15 mouse cellular contexts compared by ENCODE assay signal in the genomic region with DNA sequence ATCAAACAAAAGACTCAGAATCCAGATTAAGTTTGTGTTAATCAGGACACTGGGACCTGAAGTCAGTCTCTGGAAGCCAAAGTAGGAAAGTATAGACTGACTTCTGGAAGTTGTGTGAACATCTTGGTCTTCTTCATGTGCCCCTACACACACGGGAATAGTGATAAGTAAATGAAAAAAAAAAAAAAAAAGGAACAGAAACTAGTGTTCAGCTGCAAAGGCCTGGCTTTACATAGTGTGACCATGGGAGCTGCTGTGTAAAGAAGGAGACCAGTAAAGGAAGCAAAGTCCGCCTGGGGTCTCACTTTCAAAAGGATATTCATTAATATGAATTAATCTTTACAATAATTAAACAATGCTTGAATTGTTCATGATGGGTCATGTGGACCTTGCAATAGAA.
"Had no signal": no experiment of that assay in that cellular context is flagged by ENCODE, and none has a peak within 500 bp of the region (broad histone marks: within the 10 kb centered on the region; RNA-seq: fewer than 3 reads in every experiment).

No protein-coding gene starts in this region.

- H3K27ac ChIP-seq: liver, embryonic 14.5 days; midbrain, embryonic 12.5 days; midbrain, embryonic 15.5 days; neural tube, embryonic 13.5 days; neural tube, embryonic 15.5 days had no signal

- H3K9me3 ChIP-seq: megakaryocyte, embryonic 14.5 days; midbrain, embryonic 12.5 days; midbrain, embryonic 15.5 days; neural tube, embryonic 13.5 days; neural tube, embryonic 15.5 days had no signal

- DNase-seq: lung, adult 18-20 months; lung, embryonic 14.5 days; lung, postnatal 10 days; lung, postnatal 4 days; right cerebral cortex, postnatal 14 days; thymus, adult 18-20 months; thymus, postnatal 14 days; thymus, postnatal 36 days had no signal

- H3K4me1 ChIP-seq: megakaryocyte, embryonic 14.5 days; midbrain, embryonic 15.5 days; neural tube, embryonic 15.5 days had no signal

- H3K27me3 ChIP-seq: megakaryocyte, embryonic 14.5 days; midbrain, embryonic 12.5 days; midbrain, embryonic 15.5 days; neural tube, embryonic 13.5 days; neural tube, embryonic 15.5 days had no signal

- H3K9ac ChIP-seq: liver, embryonic 14.5 days; lung, embryonic 14.5 days; midbrain, embryonic 12.5 days; midbrain, embryonic 15.5 days; neural tube, embryonic 13.5 days; neural tube, embryonic 15.5 days had no signal

- H3K4me2 ChIP-seq: lung, embryonic 14.5 days; midbrain, embryonic 12.5 days; midbrain, embryonic 15.5 days; neural tube, embryonic 13.5 days; neural tube, embryonic 15.5 days had no signal

- H3K36me3 ChIP-seq: midbrain, embryonic 12.5 days; midbrain, embryonic 15.5 days; neural tube, embryonic 13.5 days; neural tube, embryonic 15.5 days had no signal

- H3K4me3 ChIP-seq: megakaryocyte, embryonic 14.5 days; midbrain, embryonic 12.5 days; midbrain, embryonic 15.5 days; myocyte; neural tube, embryonic 13.5 days; neural tube, embryonic 15.5 days had no signal
